Mouse (Mus musculus) lung, adult 2 months (tissue): ENCODE measurements around the gene Prr5l.

ENCODE experiments used
- CTCF ChIP-seq: fragments of 200-500 bp; IDR thresholded peaks from 2 replicates; pipeline ENCODE4 v1.5.1; 2011; ENCODE audit warnings: mild to moderate bottlenecking, low read length, control low read depth; ENCODE audit not compliant: insufficient read depth
- POLR2A ChIP-seq: fragments of 200-500 bp; IDR thresholded peaks from 2 replicates; pipeline ENCODE4 v1.6.1; 2011; ENCODE audit warnings: low read depth, mild to moderate bottlenecking, control low read depth, low read length, borderline replicate concordance; ENCODE audit errors: extremely low read depth

DNA sequence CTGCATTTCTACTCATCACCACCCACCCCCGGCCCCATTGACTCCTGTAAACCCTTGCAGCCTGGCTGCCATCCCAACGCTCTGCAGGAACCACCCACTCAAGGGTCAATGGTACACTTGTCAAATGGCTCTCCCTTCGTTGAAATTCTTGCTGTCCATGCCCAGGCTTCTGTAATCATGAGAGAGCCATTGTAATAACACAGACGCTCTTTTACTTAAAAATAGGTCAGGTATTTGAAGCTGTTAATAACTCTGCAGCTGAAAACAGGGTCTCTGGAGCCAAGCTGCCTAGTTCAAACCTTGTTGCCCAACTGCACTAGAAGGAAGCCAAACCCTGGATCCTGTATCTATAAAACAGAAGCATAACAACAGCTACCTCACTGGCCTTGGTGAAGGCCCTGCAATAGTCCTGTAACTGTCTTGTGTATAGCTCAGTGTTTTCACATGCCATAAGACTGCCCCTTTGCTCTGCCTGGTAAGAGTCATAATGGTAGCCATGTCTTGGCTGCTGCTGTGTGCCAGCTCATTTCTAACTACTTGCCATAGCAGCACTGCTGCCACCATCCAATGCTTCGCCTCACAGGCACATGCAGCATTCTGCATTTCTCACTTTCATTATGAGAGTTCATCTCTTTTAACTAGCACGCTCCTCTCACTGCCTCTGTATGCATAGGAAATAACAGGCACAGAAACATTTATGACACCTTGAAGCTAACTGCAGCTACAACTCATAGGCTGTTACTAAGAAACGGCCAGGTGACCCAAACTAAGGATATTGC is 63.7 kb downstream of the Prr5l start:
- no peak for TF ChIP-seq CTCF
- no peak for TF ChIP-seq POLR2A
